Mouse (Mus musculus): ENCODE measurements around the gene Crtc2. TPM values are rescaled to one million over a fixed set of nuclear protein-coding genes. Genes with fewer than 3 reads are reported as not detected.

Gene Crtc2
- polyA plus RNA-seq, 1 experiment from 2014 or later: 23.7 TPM

- 0 out of 2 replicates have a peak, but pooled peaks cover 7% of the 10 kb centered on the region for H3K4me1 ChIP-seq (replicated peaks; ENCODE audit: insufficient read depth, low read length)
- ATAC-seq (replicated peaks; ENCODE audit: low FRiP score, low read depth) (no peak), DNase-seq (ENCODE audit: low spot score) (no peak)
- no peak for TF ChIP-seq CTCF (IDR thresholded peaks at IDR 0.05; ENCODE audit: low read depth)
- H3K36me3 ChIP-seq (ENCODE audit: insufficient read depth, low read length): peaks cover 29% of the 10 kb centered on the region
- H3K27ac ChIP-seq: no peak overlapping the region
- peak overlapping the region; percentile 93 for H3K4me2 ChIP-seq (ENCODE audit: low read length)
- H3K4me3 ChIP-seq (replicated peaks; ENCODE audit: low read depth, low read length): peak overlapping the region; percentile 93
- 8% methylated on average over 5 of the region's 5 CpGs for WGBS
- no peaks in the 10 kb centered on the region for H3K27me3 ChIP-seq (ENCODE audit: insufficient read depth, low read length)
- peak overlapping the region; percentile 94 for H3K9ac ChIP-seq (ENCODE audit: low read depth, low read length)
- no peaks in the 10 kb centered on the region for H3K9me3 ChIP-seq (replicated peaks; ENCODE audit: low read length)
Measured at GRCm38 (mm10) chr3:90212723-90213122, 41.2 kb upstream of the Crtc2 start.

- Histone ChIP-seq H3K4me3 (replicated peaks; ENCODE audit: low read depth, low read length) (peak within 1 kb of the TSS; percentile 93), H3K9ac (ENCODE audit: low read depth, low read length) (peak within 1 kb of the TSS; percentile 94), H3K36me3 (ENCODE audit: insufficient read depth, low read length) (peaks cover 24% of the 10 kb centered on the region), H3K4me1 (replicated peaks; ENCODE audit: insufficient read depth, low read length) (0 out of 2 replicates have a peak, but pooled peaks cover 7% of the 10 kb centered on the region), H3K27ac (peak within 1 kb of the TSS; percentile 89), H3K9me3 (replicated peaks; ENCODE audit: low read length) (no peaks in the 10 kb centered on the region), H3K27me3 (ENCODE audit: insufficient read depth, low read length) (no peaks in the 10 kb centered on the region), H3K4me2 (ENCODE audit: low read length) (peak within 1 kb of the TSS; percentile 93)
- under 1% methylated on average over 42 of the region's 42 CpGs for WGBS
- TF ChIP-seq CTCF (IDR thresholded peaks at IDR 0.05; ENCODE audit: low read depth): no peak
- ATAC-seq (replicated peaks; ENCODE audit: low FRiP score, low read depth) (peak; percentile 90), DNase-seq (ENCODE audit: low spot score) (peak; percentile 98)
Measured at GRCm38 (mm10) chr3:90213377-90213866, 40.5 kb upstream of the Crtc2 start, which contains the start of the genes Rps27 and Rab13. Rps27 (minus strand) TSS chr3:90213651. Rab13 (plus strand) TSS chr3:90213695.

- Histone ChIP-seq H3K27me3 (ENCODE audit: insufficient read depth, low read length) (no peaks in the 10 kb centered on the region), H3K27ac (0 out of 2 replicates have a peak overlapping the region, but pooled peaks have one; percentile 15), H3K4me2 (ENCODE audit: low read length) (peak overlapping the region; percentile 64), H3K9ac (ENCODE audit: low read depth, low read length) (peak overlapping the region; percentile 19; the same call in 1 of the 2 replicates), H3K4me1 (replicated peaks; ENCODE audit: insufficient read depth, low read length) (0 out of 2 replicates have a peak, but pooled peaks cover 7% of the 10 kb centered on the region), H3K4me3 (replicated peaks; ENCODE audit: low read depth, low read length) (peak overlapping the region; percentile 93), H3K9me3 (replicated peaks; ENCODE audit: low read length) (no peaks in the 10 kb centered on the region), H3K36me3 (ENCODE audit: insufficient read depth, low read length) (peaks cover 17% of the 10 kb centered on the region; the same call in 1 of the 2 replicates)
- no peak for TF ChIP-seq CTCF (IDR thresholded peaks at IDR 0.05; ENCODE audit: low read depth)
- ATAC-seq (replicated peaks; ENCODE audit: low FRiP score, low read depth) (no peak), DNase-seq (ENCODE audit: low spot score) (peak; percentile 44)
- WGBS: 13% methylated on average over 12 of the region's 12 CpGs
Measured at GRCm38 (mm10) chr3:90213956-90214684, 39.8 kb upstream of the Crtc2 start.

GRCm38 (mm10) chr3:90215825-90216380, 38.1 kb upstream of the Crtc2 start:
- 39% methylated on average over 1 of the region's 1 CpGs for WGBS
- H3K9me3 ChIP-seq (replicated peaks; ENCODE audit: low read length): no peaks in the 10 kb centered on the region

GRCm38 (mm10) chr3:90220088-90220487, 33.9 kb upstream of the Crtc2 start:
- peak; percentile 84 for TF ChIP-seq CTCF (IDR thresholded peaks at IDR 0.05; ENCODE audit: low read depth)
- H3K9ac ChIP-seq (ENCODE audit: low read depth, low read length): no peak overlapping the region

More at GRCm38 (mm10) chr3:90215825-90216380, 38.1 kb upstream of the Crtc2 start:
- H3K4me2 ChIP-seq (ENCODE audit: low read length): no peak overlapping the region
- H3K27ac ChIP-seq: no peak overlapping the region
- TF ChIP-seq CTCF (IDR thresholded peaks at IDR 0.05; ENCODE audit: low read depth): peak; percentile 46
- H3K9ac ChIP-seq (ENCODE audit: low read depth, low read length): no peak overlapping the region
- DNase-seq (ENCODE audit: low spot score) (no peak), ATAC-seq (replicated peaks; ENCODE audit: low FRiP score, low read depth) (no peak)
- H3K4me3 ChIP-seq (replicated peaks; ENCODE audit: low read depth, low read length): no peak overlapping the region
- 0 out of 2 replicates have a peak, but pooled peaks cover 6% of the 10 kb centered on the region for H3K36me3 ChIP-seq (ENCODE audit: insufficient read depth, low read length)
- 0 out of 2 replicates have a peak, but pooled peaks cover 8% of the 10 kb centered on the region for H3K4me1 ChIP-seq (replicated peaks; ENCODE audit: insufficient read depth, low read length)
- no peaks in the 10 kb centered on the region for H3K27me3 ChIP-seq (ENCODE audit: insufficient read depth, low read length)

GRCm38 (mm10) chr3:90220531-90220951, 33.4 kb upstream of the Crtc2 start:
- TF ChIP-seq CTCF (IDR thresholded peaks at IDR 0.05; ENCODE audit: low read depth): no peak; the same call in 1 of the 2 replicates
- DNase-seq (ENCODE audit: low spot score) (peak; percentile 88), ATAC-seq (replicated peaks; ENCODE audit: low FRiP score, low read depth) (peak; percentile 76)
- Histone ChIP-seq H3K4me3 (replicated peaks; ENCODE audit: low read depth, low read length) (peak overlapping the region; percentile 51), H3K36me3 (ENCODE audit: insufficient read depth, low read length) (peaks cover 12% of the 10 kb centered on the region), H3K4me2 (ENCODE audit: low read length) (peak overlapping the region; percentile 77), H3K9ac (ENCODE audit: low read depth, low read length) (peak overlapping the region; percentile 73), H3K27me3 (ENCODE audit: insufficient read depth, low read length) (no peaks in the 10 kb centered on the region), H3K9me3 (replicated peaks; ENCODE audit: low read length) (no peaks in the 10 kb centered on the region), H3K27ac (peak overlapping the region; percentile 84), H3K4me1 (replicated peaks; ENCODE audit: insufficient read depth, low read length) (peaks cover 13% of the 10 kb centered on the region; the same call in 1 of the 2 replicates)
- WGBS: under 1% methylated on average over 18 of the region's 20 CpGs

More at GRCm38 (mm10) chr3:90220088-90220487, 33.9 kb upstream of the Crtc2 start:
- 8% methylated on average over 6 of the region's 6 CpGs for WGBS
- Histone ChIP-seq H3K4me3 (replicated peaks; ENCODE audit: low read depth, low read length) (peak overlapping the region; percentile 51), H3K9me3 (replicated peaks; ENCODE audit: low read length) (no peaks in the 10 kb centered on the region), H3K27me3 (ENCODE audit: insufficient read depth, low read length) (no peaks in the 10 kb centered on the region), H3K27ac (peak overlapping the region; percentile 84), H3K4me1 (replicated peaks; ENCODE audit: insufficient read depth, low read length) (peaks cover 13% of the 10 kb centered on the region; the same call in 1 of the 2 replicates), H3K36me3 (ENCODE audit: insufficient read depth, low read length) (peaks cover 12% of the 10 kb centered on the region), H3K4me2 (ENCODE audit: low read length) (peak overlapping the region; percentile 77)
- DNase-seq (ENCODE audit: low spot score): peak; percentile 88
- no peak for ATAC-seq (replicated peaks; ENCODE audit: low FRiP score, low read depth)
